Mouse (Mus musculus) limb, embryonic 13.5 days (tissue): ENCODE data around the gene Mical1. TPM values are rescaled to one million over a fixed set of nuclear protein-coding genes. Genes with fewer than 3 reads are reported as not detected.
"Not testable (repeated sequence)": the region's sequence is repeated elsewhere in the genome, so short reads cannot be mapped to it uniquely, and the experiment has no call there.

Source experiments
- ATAC-seq: fragments of 200-750 bp; cut with Nextera tagmentation; 2 replicates; pipeline ENCODE4 v1.8.0; 2017; ENCODE audit warnings: low read depth, moderate number of reproducible peaks, moderate TSS enrichment; ENCODE audit not compliant: low FRiP score
- H3K27ac ChIP-seq: fragments of 300-500 bp; sonication (generic); 2 replicates; pipeline ENCODE4 v1.5.1; 2015; ENCODE audit warnings: inconsistent platforms, mild to moderate bottlenecking, moderate library complexity
- H3K27me3 ChIP-seq: fragments of 300-500 bp; sonication (generic); 2 replicates; pipeline ENCODE4 v1.6.1; 2015; ENCODE audit warnings: mild to moderate bottlenecking, inconsistent platforms
- H3K36me3 ChIP-seq: fragments of 300-500 bp; sonication (generic); 2 replicates; pipeline ENCODE4 v1.6.1; 2015; ENCODE audit warnings: inconsistent platforms, mild to moderate bottlenecking, moderate library complexity
- H3K4me1 ChIP-seq: fragments of 300-500 bp; sonication (generic); 2 replicates; pipeline ENCODE4 v1.6.1; 2015; ENCODE audit warnings: inconsistent platforms
- H3K4me2 ChIP-seq: fragments of 300-500 bp; sonication (generic); replicated peaks from 2 replicates; pipeline ENCODE4 v1.6.1; 2015; ENCODE audit warnings: inconsistent platforms, mild to moderate bottlenecking, moderate library complexity
- H3K4me3 ChIP-seq: fragments of 300-500 bp; sonication (generic); 2 replicates; pipeline ENCODE4 v1.5.1; 2015; ENCODE audit warnings: moderate library complexity, mild to moderate bottlenecking, inconsistent platforms
- H3K9ac ChIP-seq: fragments of 300-500 bp; sonication (generic); 2 replicates; pipeline ENCODE4 v1.6.1; 2015; ENCODE audit warnings: mild to moderate bottlenecking, inconsistent platforms
- H3K9me3 ChIP-seq: fragments of 300-500 bp; sonication (generic); 2 replicates; pipeline ENCODE4 v1.6.1; 2016; ENCODE audit warnings: inconsistent platforms
- WGBS: fragments of 180-500 bp; shearing (Covaris S2); methylation state at CpG from one replicate; pipeline ENCODE4 v1.1.7; 2015; 5-methylcytosine and 5-hydroxymethylcytosine counted together
- polyA plus RNA-seq: library from polyadenylated mRNA; unstranded; fragments of >200 nt; fragmentation: Nextera tagmentation; extraction: Ambion mirVana; gene quantifications from 2 replicates; pipeline ENCODE4 v1.2.1, GENCODE M21; 2015

Gene Mical1
- polyA plus RNA-seq, 1 experiment from 2014 or later, result 50.6 TPM

DNA sequence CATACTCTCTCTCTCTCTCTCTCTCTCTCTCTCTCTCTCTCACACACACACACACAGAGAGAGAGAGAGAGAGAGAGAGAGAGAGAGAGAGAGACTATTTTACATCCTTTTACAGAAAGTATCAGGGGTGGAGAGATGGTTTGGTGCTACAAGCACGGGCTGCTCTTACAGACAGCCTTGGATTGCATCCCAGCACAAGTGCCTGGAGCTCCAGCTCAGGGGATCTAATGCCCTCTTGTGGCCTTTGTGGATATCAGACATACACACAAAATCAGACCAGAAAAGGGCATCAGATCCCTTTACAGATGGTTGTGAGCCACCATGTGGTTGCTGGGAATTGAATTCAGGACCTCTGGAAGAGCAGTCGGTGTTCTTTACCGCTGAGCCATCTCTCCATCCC is 29.3 kb downstream of the Mical1 start:
- not testable (repeated sequence) for H3K4me3 ChIP-seq, H3K4me2 ChIP-seq, H3K27me3 ChIP-seq, H3K9ac ChIP-seq, H3K36me3 ChIP-seq, H3K27ac ChIP-seq, ATAC-seq, H3K9me3 ChIP-seq, H3K4me1 ChIP-seq
- 2% methylated on average over 3 of the region's 3 CpGs for WGBS

DNA sequence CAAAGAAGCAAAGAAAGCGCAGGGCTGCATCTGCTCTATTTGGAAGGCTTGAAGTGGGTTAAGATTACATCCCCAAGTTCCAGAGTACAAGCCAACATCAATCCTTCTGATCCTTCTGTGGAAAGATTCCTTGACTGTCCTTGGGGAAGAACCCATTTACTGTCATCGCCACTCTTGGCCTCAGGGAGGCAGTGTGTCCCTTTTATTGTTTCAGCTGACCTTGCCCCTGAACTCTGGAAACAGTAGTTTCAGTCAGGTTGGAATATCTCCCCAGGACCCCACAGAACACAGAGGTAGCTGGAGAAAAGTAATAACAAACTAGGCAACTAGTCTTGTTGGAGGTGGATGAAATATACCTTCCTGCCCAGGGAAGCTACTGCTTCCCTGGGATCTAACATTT is 33.0 kb downstream of the Mical1 start:
- Histone ChIP-seq H3K4me3 (no peak overlapping the region), H3K27me3 (no peaks in the 10 kb centered on the region), H3K4me2 (no peak overlapping the region), H3K4me1 (no peaks in the 10 kb centered on the region), H3K9me3 (no peaks in the 10 kb centered on the region), H3K36me3 (no peaks in the 10 kb centered on the region), H3K9ac (no peak overlapping the region), H3K27ac (no peak overlapping the region)
- 36% methylated on average over 2 of the region's 2 CpGs for WGBS
- no peak for ATAC-seq

DNA sequence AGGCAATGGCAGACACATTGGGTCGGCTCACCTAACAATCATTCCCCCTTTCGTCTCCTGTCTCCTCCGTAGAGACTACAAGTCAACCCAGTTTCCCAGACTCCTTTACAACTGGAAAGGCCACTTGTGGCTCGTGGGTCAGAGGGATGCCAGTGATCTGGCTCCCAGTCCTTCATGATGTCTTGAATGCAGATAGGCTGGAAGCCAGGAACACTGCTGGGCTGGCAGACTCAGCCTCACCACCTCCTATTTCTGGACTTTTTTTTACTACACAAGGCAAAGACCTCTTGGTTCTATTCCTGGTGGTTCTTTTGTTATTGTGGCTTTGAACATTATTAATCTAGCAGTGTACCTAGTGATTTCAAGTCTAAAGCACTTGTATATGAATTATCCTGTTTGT is 38.2 kb downstream of the Mical1 start:
- Histone ChIP-seq H3K4me2 (no peak overlapping the region), H3K4me1 (no peaks in the 10 kb centered on the region), H3K9ac (no peak overlapping the region), H3K9me3 (no peaks in the 10 kb centered on the region), H3K27me3 (no peaks in the 10 kb centered on the region), H3K36me3 (no peaks in the 10 kb centered on the region), H3K27ac (no peak overlapping the region), H3K4me3 (no peak overlapping the region)
- no peak for ATAC-seq
- 72% methylated on average over 4 of the region's 4 CpGs for WGBS

DNA sequence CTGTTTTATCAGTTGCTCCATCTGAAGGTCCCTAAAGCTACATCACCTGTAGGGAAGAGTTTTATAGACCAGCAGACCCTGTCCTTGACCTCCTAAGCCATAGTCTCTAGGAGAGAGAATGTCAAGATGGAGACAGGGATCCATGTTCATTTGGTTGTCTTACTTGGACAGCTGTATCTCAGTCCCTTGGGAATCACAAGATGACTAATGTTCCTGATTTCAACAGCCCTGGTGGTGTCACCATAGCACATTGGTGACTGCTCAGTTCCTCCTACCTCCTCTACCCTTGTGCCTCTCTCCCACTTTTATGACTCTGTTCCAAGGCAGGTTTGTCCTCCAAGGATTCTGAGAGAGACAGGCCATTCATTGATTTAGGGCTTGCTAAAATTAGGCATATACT is 38.8 kb downstream of the Mical1 start:
- H3K36me3 ChIP-seq, result no peaks in the 10 kb centered on the region
- no peaks in the 10 kb centered on the region for H3K4me1 ChIP-seq
- H3K27ac ChIP-seq, result no peak overlapping the region
- H3K9ac ChIP-seq, result no peak overlapping the region
- H3K4me2 ChIP-seq, result no peak overlapping the region
- no peaks in the 10 kb centered on the region for H3K27me3 ChIP-seq
- H3K4me3 ChIP-seq, result no peak overlapping the region
- no peak for ATAC-seq
- no peaks in the 10 kb centered on the region for H3K9me3 ChIP-seq

DNA sequence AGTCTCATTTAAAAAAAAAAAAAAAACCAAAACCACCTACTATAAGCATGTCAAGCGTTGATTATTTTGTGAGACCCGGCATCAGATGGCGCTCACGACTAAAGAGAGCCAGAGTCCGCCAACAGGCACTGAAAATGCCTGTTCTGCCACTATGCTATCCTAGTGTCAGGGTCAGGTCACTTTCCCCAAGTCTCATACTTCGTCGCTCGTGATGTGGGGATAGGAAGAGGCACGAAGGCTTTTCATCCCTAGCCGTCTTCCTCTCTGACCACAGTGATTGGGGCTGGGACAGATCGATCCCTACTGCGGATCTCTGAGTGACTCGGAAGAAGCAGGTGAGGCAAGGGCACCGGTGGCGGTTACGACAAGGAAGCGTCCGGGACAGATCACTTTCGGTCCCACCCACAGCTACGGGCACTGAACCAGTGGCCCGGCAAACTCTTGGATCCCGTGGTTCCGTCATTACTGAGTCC is 42.4 kb downstream of the Mical1 start:
- H3K27ac ChIP-seq, result peak overlapping the region; percentile 94
- peaks cover 25% of the 10 kb centered on the region for H3K4me1 ChIP-seq
- H3K36me3 ChIP-seq, result peaks cover 6% of the 10 kb centered on the region; the same call in 1 of the 2 replicates
- H3K9me3 ChIP-seq, result no peaks in the 10 kb centered on the region
- H3K4me3 ChIP-seq, result peak overlapping the region; percentile 93
- WGBS, result under 1% methylated on average over 23 of the region's 23 CpGs
- peak overlapping the region; percentile 82 for H3K4me2 ChIP-seq
- H3K9ac ChIP-seq, result peak overlapping the region; percentile 93
- peak; percentile 55 for ATAC-seq
- no peaks in the 10 kb centered on the region for H3K27me3 ChIP-seq

DNA sequence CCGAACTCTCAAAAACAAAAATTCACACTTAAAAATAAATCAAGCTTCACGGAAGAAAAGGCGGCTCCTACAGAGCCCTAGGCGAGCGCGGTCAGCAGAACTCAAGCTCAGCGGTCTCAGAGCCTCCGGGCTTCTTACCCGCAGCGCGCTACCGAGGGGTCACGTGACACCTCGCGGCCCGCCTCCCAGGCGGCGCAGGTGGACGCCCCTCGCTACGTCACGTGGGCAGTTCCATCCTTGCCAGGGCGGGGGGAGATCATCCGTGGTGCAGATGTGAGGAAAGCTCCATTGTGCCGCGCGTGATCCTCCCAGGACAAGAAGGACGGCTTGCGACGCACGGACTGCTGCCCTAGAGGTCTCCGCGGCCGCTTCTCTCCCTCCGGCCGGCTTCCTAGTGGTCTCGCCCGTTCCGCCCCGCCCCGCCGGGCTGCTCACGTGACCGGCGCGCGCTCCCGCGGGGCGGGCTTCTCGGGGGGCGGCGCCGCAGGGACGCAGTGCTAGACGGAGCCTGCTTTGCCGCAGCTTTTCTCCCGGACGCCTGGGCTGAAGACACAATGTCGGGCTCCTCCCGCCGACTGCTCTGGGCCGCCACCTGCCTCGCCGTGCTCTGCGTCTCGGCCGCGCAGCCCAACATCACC is 43.0 kb downstream of the Mical1 start, which contains the start of gene Cd164:
Gene Cd164, plus strand, starts transcription at position 434 of the 638 bp plus-strand sequence.
- Histone ChIP-seq H3K9ac (peak within 1 kb of the TSS; percentile 93), H3K27me3 (no peaks in the 10 kb centered on the region), H3K4me1 (peaks cover 25% of the 10 kb centered on the region), H3K4me2 (peak within 1 kb of the TSS; percentile 82), H3K4me3 (peak within 1 kb of the TSS; percentile 93), H3K9me3 (no peaks in the 10 kb centered on the region), H3K36me3 (peaks cover 11% of the 10 kb centered on the region; the same call in 1 of the 2 replicates), H3K27ac (peak within 1 kb of the TSS; percentile 94)
- WGBS, result under 1% methylated on average over 67 of the region's 69 CpGs
- ATAC-seq, result peak; percentile 94

DNA sequence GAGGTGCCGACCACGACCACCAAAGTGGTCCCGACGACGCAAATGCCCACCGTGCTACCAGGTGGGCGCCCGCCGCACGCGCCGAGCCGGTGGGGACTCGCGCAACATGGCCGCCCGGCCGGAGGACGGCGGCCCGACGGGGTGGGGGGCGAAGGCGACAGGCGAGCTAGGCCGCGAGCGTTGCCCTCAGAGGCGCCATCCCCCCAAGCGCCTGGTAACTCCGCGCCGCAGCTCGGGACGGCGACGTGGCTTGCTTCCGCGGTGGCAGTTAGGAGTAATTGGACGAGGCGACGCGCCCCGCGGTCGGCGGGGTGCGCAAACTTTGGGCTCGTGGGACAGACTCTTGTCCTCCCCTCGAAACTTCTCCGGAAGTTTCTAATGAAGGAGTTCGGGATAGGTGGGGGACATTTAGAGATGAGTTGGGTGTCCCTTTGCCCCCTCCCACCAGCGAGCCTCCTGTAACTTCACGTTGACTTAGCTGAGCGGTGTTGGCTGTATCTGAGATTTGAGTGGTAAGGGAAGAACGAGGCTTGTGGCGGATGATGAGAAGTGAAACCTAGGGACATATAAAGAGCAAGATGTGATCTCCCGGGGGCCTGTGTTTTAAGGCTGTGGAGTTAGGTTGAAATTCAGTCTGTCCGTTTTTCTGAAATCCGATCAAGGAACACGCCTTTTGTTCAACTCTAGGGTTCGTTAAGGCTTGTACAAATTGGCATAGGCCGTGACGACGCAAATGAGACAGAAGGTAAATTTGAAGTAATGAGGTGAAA is 43.7 kb downstream of the Mical1 start:
- peak; percentile 60 for ATAC-seq
- Histone ChIP-seq H3K27ac (peak overlapping the region; percentile 94), H3K4me1 (peaks cover 25% of the 10 kb centered on the region), H3K4me2 (peak overlapping the region; percentile 82), H3K36me3 (peaks cover 17% of the 10 kb centered on the region), H3K4me3 (peak overlapping the region; percentile 93), H3K9me3 (no peaks in the 10 kb centered on the region), H3K9ac (peak overlapping the region; percentile 93), H3K27me3 (no peaks in the 10 kb centered on the region)
- under 1% methylated on average over 65 of the region's 65 CpGs for WGBS

DNA sequence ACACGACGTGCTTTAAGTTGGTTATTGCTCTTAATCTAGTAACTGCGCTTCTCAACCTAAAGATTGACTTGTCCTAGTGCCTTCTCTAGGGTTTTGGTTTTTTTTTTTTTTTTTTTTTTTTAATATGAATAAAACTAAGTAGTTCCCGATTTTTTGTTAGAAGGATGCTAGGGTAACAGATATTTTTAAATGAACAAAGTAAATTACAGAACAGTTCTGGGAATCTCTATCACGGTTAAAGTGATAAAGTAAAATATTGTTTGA is 44.2 kb downstream of the Mical1 start:
- Histone ChIP-seq H3K9ac (peak overlapping the region; percentile 93), H3K27me3 (no peaks in the 10 kb centered on the region), H3K36me3 (peaks cover 19% of the 10 kb centered on the region), H3K4me2 (peak overlapping the region; percentile 82), H3K4me3 (peak overlapping the region; percentile 93), H3K27ac (no peak overlapping the region), H3K4me1 (peaks cover 25% of the 10 kb centered on the region), H3K9me3 (no peaks in the 10 kb centered on the region)
- no peak for ATAC-seq
- 6% methylated on average over 5 of the region's 5 CpGs for WGBS

DNA sequence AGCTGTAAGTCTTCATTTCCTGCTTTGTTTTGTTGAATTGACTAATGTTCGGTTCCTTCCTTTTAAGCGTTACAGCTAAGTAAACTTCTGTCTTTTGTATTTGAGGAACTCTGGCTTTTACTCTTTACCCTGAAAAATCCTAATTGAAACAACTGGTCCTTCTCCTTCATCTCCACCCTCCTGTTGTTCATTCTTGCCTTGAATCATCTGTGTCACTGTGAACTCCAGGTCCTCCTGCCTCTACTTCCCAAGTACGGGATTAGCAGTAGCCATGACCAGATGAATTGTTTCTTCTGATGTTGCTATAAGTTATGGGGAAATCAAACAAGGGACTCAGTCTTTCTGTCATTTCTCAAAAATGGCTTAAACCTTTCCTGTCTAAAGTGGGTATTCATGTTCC is 47.3 kb downstream of the Mical1 start:
- Histone ChIP-seq H3K27me3 (no peaks in the 10 kb centered on the region), H3K4me3 (no peak overlapping the region), H3K27ac (no peak overlapping the region), H3K4me2 (0 out of 2 replicates have a peak overlapping the region, but pooled peaks have one; percentile 25), H3K9ac (no peak overlapping the region), H3K36me3 (peaks cover 36% of the 10 kb centered on the region), H3K9me3 (no peaks in the 10 kb centered on the region), H3K4me1 (peaks cover 25% of the 10 kb centered on the region)
- ATAC-seq, result no peak
- 70% methylated on average over 3 of the region's 3 CpGs for WGBS

DNA sequence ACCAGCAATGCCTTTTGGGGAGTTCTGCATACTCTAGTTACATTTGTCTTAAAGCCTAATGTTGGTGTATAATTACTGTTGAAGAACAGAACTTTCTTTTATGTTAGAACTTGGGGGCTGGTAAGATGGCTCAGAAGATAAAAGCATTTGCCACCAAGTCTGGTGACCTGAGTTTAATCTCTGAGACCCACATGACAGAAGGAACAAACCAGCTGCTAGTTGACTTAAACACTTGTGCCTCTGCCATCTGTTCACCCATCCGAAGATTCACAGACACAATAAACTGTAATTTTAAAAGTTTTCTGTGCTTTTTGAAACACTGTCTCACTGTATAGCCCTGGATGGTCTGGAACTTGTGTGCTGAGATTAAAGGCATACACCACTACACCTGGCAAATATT is 49.6 kb downstream of the Mical1 start:
- 80% methylated on average over 1 of the region's 1 CpGs for WGBS
- Histone ChIP-seq H3K36me3 (peaks cover 57% of the 10 kb centered on the region), H3K27ac (no peak overlapping the region), H3K9ac (no peak overlapping the region), H3K4me1 (peaks cover 24% of the 10 kb centered on the region), H3K4me2 (no peak overlapping the region), H3K4me3 (no peak overlapping the region), H3K9me3 (no peaks in the 10 kb centered on the region), H3K27me3 (no peaks in the 10 kb centered on the region)
- ATAC-seq, result no peak

DNA sequence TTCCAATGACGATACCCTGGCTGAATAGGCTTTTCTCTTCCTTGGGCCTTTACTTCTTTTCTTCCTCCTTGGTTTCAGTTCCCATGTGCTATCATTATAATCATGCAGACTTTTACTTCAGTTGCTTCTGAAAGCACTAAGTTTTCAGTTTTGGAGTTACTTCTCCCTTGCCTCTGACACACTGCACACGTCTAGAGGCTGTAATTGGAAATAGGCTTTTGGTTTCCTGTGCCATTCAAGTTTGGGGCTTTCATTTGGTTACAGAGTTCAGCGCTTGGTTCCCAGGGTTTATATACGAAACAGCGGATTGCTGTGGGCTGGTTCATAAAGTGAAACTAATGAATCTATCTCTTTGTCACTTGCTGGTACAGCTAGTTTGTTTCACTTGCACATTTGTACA is 53.9 kb downstream of the Mical1 start:
- no peak overlapping the region for H3K27ac ChIP-seq
- no peak for ATAC-seq
- H3K4me1 ChIP-seq, result no peaks in the 10 kb centered on the region
- no peaks in the 10 kb centered on the region for H3K9me3 ChIP-seq
- H3K27me3 ChIP-seq, result no peaks in the 10 kb centered on the region
- no peak overlapping the region for H3K4me2 ChIP-seq
- no peak overlapping the region for H3K4me3 ChIP-seq
- 83% methylated on average over 5 of the region's 5 CpGs for WGBS
- H3K36me3 ChIP-seq, result peaks cover 74% of the 10 kb centered on the region
- H3K9ac ChIP-seq, result no peak overlapping the region

DNA sequence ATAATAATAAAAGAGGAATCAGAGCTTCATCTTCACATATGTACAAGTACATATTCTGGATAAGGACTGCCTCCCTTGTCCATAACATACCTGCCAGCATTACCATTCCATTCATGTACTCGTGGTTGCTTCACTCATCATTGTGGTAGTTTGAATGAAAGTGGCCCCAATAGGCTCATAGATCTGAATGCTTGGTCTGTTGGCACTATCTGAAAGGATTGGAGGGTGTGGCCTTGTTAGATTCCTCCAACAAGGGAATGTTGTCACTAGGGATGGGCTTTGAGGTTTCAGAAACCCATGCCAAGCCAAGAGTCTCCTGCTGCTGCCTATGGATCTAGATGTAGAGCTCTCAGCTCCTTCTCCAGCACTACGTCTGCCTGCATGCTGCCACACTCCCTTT is 59.9 kb downstream of the Mical1 start:
- WGBS, result 92% methylated on average over 2 of the region's 2 CpGs
- H3K27ac ChIP-seq, result no peak overlapping the region
- peaks cover 70% of the 10 kb centered on the region for H3K36me3 ChIP-seq
- no peak overlapping the region for H3K4me3 ChIP-seq
- ATAC-seq, result no peak
- no peaks in the 10 kb centered on the region for H3K9me3 ChIP-seq
- H3K27me3 ChIP-seq, result no peaks in the 10 kb centered on the region
- H3K4me1 ChIP-seq, result no peaks in the 10 kb centered on the region
- H3K4me2 ChIP-seq, result no peak overlapping the region
- H3K9ac ChIP-seq, result no peak overlapping the region
